Mouse (Mus musculus): ENCODE measurements around the gene Fzd9. TPM values are rescaled to one million over a fixed set of nuclear protein-coding genes. Genes with fewer than 3 reads are reported as not detected.
"Not testable (repeated sequence)": the region's sequence is repeated elsewhere in the genome, so short reads cannot be mapped to it uniquely, and the experiment has no call there.

Fzd9 gene
- total RNA-seq, 1 experiment from 2014 or later = 2.7 TPM

GRCm38 (mm10) chr5:135248956-135249676 is 1.9 kb downstream of the Fzd9 start:
- peak; percentile 72 for DNase-seq

DNA sequence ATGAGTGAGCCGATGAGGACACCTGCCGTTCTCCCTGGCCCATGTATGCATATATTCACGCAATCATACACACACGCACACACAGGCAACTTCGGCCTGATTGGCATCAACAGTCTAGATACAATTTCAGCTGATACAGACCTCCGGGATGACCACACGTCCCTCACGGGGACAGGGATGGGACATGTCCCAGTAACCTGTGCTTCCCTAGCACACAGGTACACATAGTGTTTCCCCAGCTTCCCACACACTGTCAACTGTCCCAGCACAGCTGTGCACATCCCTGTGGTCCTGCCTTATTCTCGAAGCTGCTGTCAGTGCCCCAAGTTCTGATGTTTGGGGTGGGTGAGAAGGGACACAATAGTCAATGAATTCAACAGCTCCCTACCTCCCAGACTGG is 3.7 kb downstream of the Fzd9 start:
- no peak for DNase-seq

GRCm38 (mm10) chr5:135246531-135246930 is 4.5 kb downstream of the Fzd9 start:
- no peak for DNase-seq

- DNase-seq = no peak
Measured at GRCm38 (mm10) chr5:135243166-135243565, 7.9 kb downstream of the Fzd9 start.

DNA sequence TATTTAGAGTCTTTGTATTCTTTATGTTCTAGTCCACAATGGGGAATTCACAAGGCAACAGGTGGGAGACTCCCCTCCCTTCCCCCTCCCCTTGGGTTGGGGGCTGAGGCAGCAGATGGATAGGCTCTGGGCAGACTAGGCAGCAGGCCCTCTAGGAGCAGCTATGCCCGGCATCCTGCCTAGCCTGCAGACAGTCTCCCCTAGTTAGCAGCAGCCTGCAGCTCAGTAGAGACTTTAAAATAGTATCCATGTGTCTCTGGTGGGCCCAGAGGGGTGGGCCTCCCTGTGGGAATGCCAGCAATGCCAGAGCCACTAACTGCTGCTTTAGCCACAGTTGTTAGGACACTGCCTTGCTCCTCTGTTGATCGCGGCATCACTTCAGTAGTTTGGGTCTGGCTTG is 8.4 kb downstream of the Fzd9 start:
- no peak for DNase-seq

DNA sequence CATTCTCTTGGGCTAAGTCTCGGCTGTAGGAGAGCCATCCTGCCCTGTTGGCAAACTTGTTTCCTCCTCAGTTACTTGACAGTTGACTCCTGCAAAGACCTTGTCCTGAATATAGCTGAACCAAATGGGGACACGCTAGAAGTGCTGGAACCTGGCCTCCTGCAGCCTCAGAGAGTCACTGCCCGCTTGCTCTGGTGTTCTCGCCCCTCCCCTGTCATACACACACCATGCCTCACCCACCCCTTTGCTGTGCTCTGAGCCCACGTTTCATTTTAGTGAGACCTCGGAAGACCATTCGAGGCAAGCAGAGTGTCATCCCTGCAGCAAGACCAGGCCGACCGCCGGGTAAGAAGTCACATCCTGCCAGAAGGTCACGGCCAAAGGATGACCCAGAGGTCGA is 8.9 kb downstream of the Fzd9 start:
- DNase-seq = no peak

- DNase-seq = no peak
Measured at GRCm38 (mm10) chr5:135241474-135241873, 9.6 kb downstream of the Fzd9 start.

- DNase-seq = no peak
Measured at GRCm38 (mm10) chr5:135238832-135239231, 12.2 kb downstream of the Fzd9 start.

DNA sequence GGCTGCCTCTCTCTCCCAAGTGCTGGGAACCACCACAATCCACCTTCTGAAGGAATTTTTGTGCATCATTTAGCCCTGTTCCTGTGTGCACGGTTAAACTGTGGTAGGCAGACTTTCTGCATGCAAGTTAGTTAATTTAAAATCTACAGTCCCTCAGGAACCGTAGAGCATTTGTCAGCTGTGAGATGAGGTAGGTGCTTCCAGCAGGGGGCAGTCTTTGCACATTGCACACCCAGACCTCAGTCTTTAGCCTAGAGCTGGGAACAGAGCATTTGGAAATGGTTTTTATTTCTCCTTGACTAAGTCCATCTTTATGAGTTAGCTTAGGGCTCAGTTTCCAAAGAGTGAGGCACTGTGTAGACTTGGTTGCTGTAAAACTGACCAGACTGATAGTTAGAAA is 14.5 kb downstream of the Fzd9 start:
- peak; percentile 80 for DNase-seq

DNA sequence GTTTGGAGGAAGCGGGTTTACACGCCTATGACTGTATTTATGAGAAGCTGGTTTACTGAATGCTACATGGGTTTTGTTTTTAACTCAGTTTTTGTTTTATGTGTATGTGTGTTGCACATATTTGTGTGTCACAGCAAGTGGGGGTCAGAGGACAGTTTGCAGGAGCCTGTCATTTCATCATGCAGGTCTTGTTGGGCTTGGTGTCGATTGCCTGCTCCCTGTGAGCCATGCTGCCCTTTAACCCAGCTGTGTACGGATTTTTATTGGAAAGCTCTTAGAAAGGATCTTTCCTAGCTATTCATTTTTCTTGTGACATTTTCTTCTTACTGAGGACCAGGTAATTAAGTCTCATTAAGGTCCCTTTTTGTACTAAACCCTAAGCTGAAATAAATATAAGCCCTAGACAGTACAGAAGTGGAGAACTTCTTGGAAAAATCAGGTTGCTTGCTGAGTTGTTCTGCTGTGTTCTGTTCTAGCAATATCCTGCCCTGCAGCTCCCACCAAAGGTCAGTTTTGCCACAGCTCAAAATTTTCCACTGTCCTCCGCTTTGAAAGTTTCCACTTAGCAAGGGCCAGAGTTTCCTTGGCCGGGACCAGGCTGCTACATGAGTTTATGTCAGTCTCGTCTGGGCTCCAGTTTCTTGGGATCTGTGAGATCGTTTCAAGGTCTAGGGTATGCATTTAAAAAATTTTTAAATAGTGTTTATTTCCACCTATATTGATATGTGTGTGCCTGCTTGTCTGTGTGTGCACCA is 17.7 kb downstream of the Fzd9 start:
- DNase-seq = peak; percentile 68

- no peak for DNase-seq
Measured at GRCm38 (mm10) chr5:135230186-135230585, 20.8 kb downstream of the Fzd9 start.

- not testable (repeated sequence) for DNase-seq
Measured at GRCm38 (mm10) chr5:135225879-135226278, 25.2 kb downstream of the Fzd9 start.

GRCm38 (mm10) chr5:135224169-135224568 is 26.9 kb downstream of the Fzd9 start:
- no peak for DNase-seq

DNA sequence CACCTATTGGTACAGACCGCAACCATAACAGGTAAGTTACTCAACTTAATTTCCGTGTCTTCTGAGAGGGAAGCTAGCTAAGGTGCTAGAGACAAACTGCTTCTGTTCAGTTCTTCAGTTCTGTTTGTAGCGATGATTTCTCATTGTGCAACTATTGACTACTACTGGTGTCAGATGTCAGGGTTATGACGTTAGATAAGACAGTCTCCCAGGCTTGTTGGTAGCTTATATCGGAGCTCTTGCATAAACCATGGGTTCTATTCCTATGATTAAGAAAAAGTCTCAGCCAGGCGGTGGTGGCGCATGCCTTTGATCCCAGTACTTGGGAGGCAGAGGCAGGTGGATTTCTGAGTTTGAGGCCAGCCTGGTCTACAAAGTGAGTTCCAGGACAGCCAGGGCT is 29.0 kb downstream of the Fzd9 start:
- DNase-seq = no peak

- DNase-seq = peak; percentile 39
Measured at GRCm38 (mm10) chr5:135220941-135221340, 30.1 kb downstream of the Fzd9 start.

DNA sequence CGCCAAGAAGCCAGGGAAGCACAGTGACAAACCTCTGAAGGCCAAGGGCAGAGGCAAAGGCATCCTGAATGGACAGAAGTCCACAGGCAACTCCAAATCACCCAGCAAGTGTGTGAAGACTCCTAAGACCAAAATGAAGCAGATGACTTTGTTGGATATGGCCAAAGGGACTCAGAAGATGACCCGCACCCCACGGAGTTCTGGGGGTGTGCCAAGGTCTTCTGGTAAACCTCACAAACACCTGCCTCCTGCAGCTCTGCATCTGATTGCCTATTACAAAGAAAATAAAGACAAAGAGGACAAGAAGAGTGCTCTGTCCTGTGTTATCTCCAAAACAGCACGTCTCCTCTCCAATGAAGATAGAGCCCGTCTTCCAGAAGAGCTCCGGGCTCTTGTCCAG is 34.2 kb downstream of the Fzd9 start:
- no peak for DNase-seq

DNA sequence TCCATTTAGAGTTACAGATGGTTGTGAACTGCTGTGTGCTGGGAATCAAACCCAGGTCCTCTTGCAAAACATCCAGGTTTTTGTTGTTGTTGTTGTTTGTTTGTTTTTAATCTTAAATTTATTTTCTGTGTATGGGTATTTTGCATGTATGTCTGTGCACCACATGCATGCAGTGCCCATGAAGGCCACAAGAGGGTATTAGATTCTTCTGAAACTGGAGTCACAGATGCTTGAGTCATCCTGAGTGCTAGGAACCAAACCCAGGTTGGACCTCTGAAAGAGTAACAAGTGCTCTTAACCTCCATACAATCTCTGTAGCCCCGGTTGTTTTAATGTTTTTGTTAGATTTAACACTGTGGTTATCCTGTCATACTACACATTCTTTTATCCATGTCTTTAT is 42.8 kb downstream of the Fzd9 start:
- no peak for DNase-seq

GRCm38 (mm10) chr5:135202763-135203162 is 48.3 kb downstream of the Fzd9 start:
- no peak for DNase-seq

Small RNAs within 50 kb of the gene (microRNA-seq; reads per million reads assigned to microRNA genes)
- 0 reads per million in 2 experiments for gene Gm25315

Other genes starting within 250 kb of the Fzd9 start
- 66.7 and 68.5 TPM in 2 replicates for gene Abhd11, start 242.1 kb downstream of the Fzd9 start, total RNA-seq (2021)
- gene Stx1a, start 227.7 kb downstream of the Fzd9 start, total RNA-seq (2021) = 5.9 and 10.9 TPM in 2 replicates
- 24.5 and 26.2 TPM in 2 replicates for gene Dnajc30, start 187.0 kb downstream of the Fzd9 start, total RNA-seq (2021)
- 45.6 and 51.3 TPM in 2 replicates for gene Bud23, start 186.3 kb downstream of the Fzd9 start, total RNA-seq (2021)
- 2.2 and 3.5 TPM in 2 replicates for gene Vps37d, start 173.0 kb downstream of the Fzd9 start, total RNA-seq (2021)
- gene Mlxipl, start 161.3 kb downstream of the Fzd9 start, total RNA-seq (2021) = 80.7 and 81.6 TPM in 2 replicates
- gene Tbl2, start 101.6 kb downstream of the Fzd9 start, total RNA-seq (2021) = 26.5 and 26.6 TPM in 2 replicates
- gene Bcl7b, start 82.9 kb downstream of the Fzd9 start, total RNA-seq (2021) = 53.3 and 57.9 TPM in 2 replicates
- gene Baz1b, start 64.0 kb downstream of the Fzd9 start, total RNA-seq (2021) = 84.6 and 87.4 TPM in 2 replicates
- gene Fkbp6, start 98.8 kb upstream of the Fzd9 start, total RNA-seq (2021) = not detected in 2 replicates
- not detected in 2 replicates for gene Trim50, start 102.1 kb upstream of the Fzd9 start, total RNA-seq (2021)
- 15.7 and 22.7 TPM in 2 replicates for gene Nsun5, start 118.7 kb upstream of the Fzd9 start, total RNA-seq (2021)
- 26.0 and 28.2 TPM in 2 replicates for gene Pom121, start 143.3 kb upstream of the Fzd9 start, total RNA-seq (2021)

Measured in adrenal gland, postnatal 14 days (tissue).